13 mouse cellular contexts compared by ENCODE assay signal in the genomic region with DNA sequence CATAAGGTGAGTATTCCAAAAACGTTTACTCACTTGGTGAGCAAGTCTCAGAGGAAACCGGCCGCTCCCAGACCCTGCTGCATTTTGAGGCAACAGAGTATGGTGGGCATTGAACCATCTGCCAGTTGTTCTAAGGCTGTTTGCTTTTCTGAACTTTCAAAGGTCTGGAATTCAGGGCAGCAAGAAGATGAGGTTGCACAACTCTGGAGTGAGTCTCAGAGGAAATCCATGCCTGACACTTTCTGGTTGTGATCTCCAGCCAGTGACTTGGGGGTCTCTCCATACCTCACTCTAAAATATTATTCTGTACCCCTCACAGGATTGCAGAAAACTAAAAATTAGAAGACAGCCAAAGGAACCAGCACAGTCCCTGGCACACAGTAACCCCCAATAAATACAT. TPM values are rescaled to one million over a fixed set of nuclear protein-coding genes. Genes with fewer than 3 reads are reported as not detected.
DNase-seq lines count a peak whose midpoint lies in the region; ATAC-seq and TF ChIP-seq lines count a peak whose summit lies in the region.
"Had no signal": no experiment of that assay in that cellular context is flagged by ENCODE, and none has a peak within 500 bp of the region (broad histone marks: within the 10 kb centered on the region; RNA-seq: fewer than 3 reads in every experiment).

No protein-coding gene starts in this region.

- intact Hi-C loops in heart, postnatal 14 days (cut with DNase I): no loop called here

- no peak for TF ChIP-seq EP300 in liver, embryonic 14.5 days (IDR thresholded peaks at IDR 0.05; ENCODE audit: low read depth)

- 52% methylated on average over 3 of the region's 3 CpGs for WGBS in heart, embryonic 12.5 days
- WGBS in liver, embryonic 14.5 days (ENCODE audit: insufficient replicate concordance): 54% methylated on average over 3 of the region's 3 CpGs
- 56% methylated on average over 3 of the region's 3 CpGs for whole genome bisulfite sequencing in stomach, embryonic 15.5 days
- 56% methylated on average over 3 of the region's 3 CpGs for WGBS in cerebellum, adult 2 months

- no peak for DNase-seq in heart, postnatal 14 days
- no peak for DNase-seq in liver, embryonic 14.5 days (ENCODE audit: low read depth in 3 of 3, low spot score in 3 of 3)
- no peak for DNase-seq in cerebellum, adult 2 months
- no peak for DNase-seq in frontal cortex, postnatal 36 days (ENCODE audit: low spot score in 2 of 2)
- DNase-seq: gastrocnemius, postnatal 25 days; kidney, postnatal 14 days; right cerebral cortex, postnatal 14 days; thymus, adult 18-20 months had no signal

- ATAC-seq in heart, embryonic 12.5 days (ENCODE audit: insufficient number of reproducible peaks, low FRiP score): no peak
- no peak for ATAC-seq in megakaryocyte, adult 5-6 weeks (ENCODE audit: poor library complexity, severe bottlenecking)
- no peak for ATAC-seq in liver, embryonic 14.5 days (ENCODE audit: insufficient read depth)
- no peak for ATAC-seq in stomach, embryonic 15.5 days (ENCODE audit: insufficient read depth, low FRiP score, low read depth)

- TF ChIP-seq POLR2A in cerebellum, adult 2 months (IDR thresholded peaks at IDR 0.05; ENCODE audit: borderline replicate concordance, insufficient read depth, low read length): no peak

- TF ChIP-seq CTCF in liver, embryonic 14.5 days (IDR thresholded peaks at IDR 0.05; ENCODE audit: low read depth): no peak
- no peak for TF ChIP-seq CTCF in cerebellum, adult 2 months (IDR thresholded peaks at IDR 0.05; ENCODE audit: borderline replicate concordance, insufficient read depth, low read depth, low read length)

- peaks cover 21% of the 10 kb centered on the region for H3K4me1 ChIP-seq in heart, embryonic 12.5 days (replicated peaks)
- peaks cover 42% of the 10 kb centered on the region for H3K4me1 ChIP-seq in megakaryocyte, embryonic 14.5 days
- H3K4me1 ChIP-seq in liver, embryonic 14.5 days (replicated peaks; ENCODE audit: control insufficient read depth in 2 of 2, insufficient read depth in 2 of 2, low read length in 1 of 2): peaks cover 6 to 7% of the 10 kb centered on the region in 2 experiments; a peak in 3 of 4 replicates
- peaks cover 4% of the 10 kb centered on the region; the same call in 1 of the 2 replicates for H3K4me1 ChIP-seq in stomach, embryonic 15.5 days
- H3K4me1 ChIP-seq in cerebellum, adult 2 months (ENCODE audit: control insufficient read depth, insufficient read depth, low read length): no peaks in the 10 kb centered on the region

- peak overlapping the region; percentile 43 for H3K27ac ChIP-seq in heart, embryonic 12.5 days (ENCODE audit: poor library complexity, severe bottlenecking)
- no peak overlapping the region for H3K27ac ChIP-seq in liver, embryonic 14.5 days
- no peak overlapping the region for H3K27ac ChIP-seq in stomach, embryonic 15.5 days
- no peak overlapping the region for H3K27ac ChIP-seq in cerebellum, adult 2 months (ENCODE audit: insufficient read depth, low read length)

- H3K36me3 ChIP-seq in heart, embryonic 12.5 days: no peaks in the 10 kb centered on the region
- H3K36me3 ChIP-seq in megakaryocyte, embryonic 14.5 days (replicated peaks; ENCODE audit: low read length): peaks cover 6% of the 10 kb centered on the region
- H3K36me3 ChIP-seq in liver, embryonic 14.5 days (replicated peaks; ENCODE audit: control insufficient read depth, insufficient read depth, low read depth): no peaks in the 10 kb centered on the region
- H3K36me3 ChIP-seq in stomach, embryonic 15.5 days: no peaks in the 10 kb centered on the region
- H3K36me3 ChIP-seq: embryonic facial prominence, embryonic 13.5 days had no signal

- peak overlapping the region; percentile 59 for H3K4me2 ChIP-seq in heart, embryonic 12.5 days
- peak overlapping the region; percentile 72 for H3K4me2 ChIP-seq in liver, embryonic 14.5 days (ENCODE audit: low read depth)
- peak overlapping the region; percentile 85; the same call in 1 of the 2 replicates for H3K4me2 ChIP-seq in stomach, embryonic 15.5 days

- no peaks in the 10 kb centered on the region for H3K9me3 ChIP-seq in heart, embryonic 12.5 days (replicated peaks)
- no peaks in the 10 kb centered on the region for H3K9me3 ChIP-seq in megakaryocyte, embryonic 14.5 days
- no peaks in the 10 kb centered on the region for H3K9me3 ChIP-seq in liver, embryonic 14.5 days (ENCODE audit: control insufficient read depth, low read length)
- no peaks in the 10 kb centered on the region for H3K9me3 ChIP-seq in stomach, embryonic 15.5 days
- H3K9me3 ChIP-seq: embryonic facial prominence, embryonic 13.5 days had no signal

- H3K4me3 ChIP-seq in heart, embryonic 12.5 days: peak overlapping the region; percentile 24
- H3K4me3 ChIP-seq in megakaryocyte, embryonic 14.5 days (replicated peaks): peak overlapping the region; percentile 98
- no peak overlapping the region; a peak in 1 of 4 replicates for H3K4me3 ChIP-seq in liver, embryonic 14.5 days (ENCODE audit: insufficient read depth in 1 of 2, low read depth in 2 of 2, low read length in 2 of 2)
- no peak overlapping the region for H3K4me3 ChIP-seq in stomach, embryonic 15.5 days (replicated peaks)
- H3K4me3 ChIP-seq in cerebellum, adult 2 months (replicated peaks; ENCODE audit: insufficient read depth, low read depth, low read length): no peak overlapping the region

- no peaks in the 10 kb centered on the region for H3K27me3 ChIP-seq in heart, embryonic 12.5 days (replicated peaks)
- no peaks in the 10 kb centered on the region for H3K27me3 ChIP-seq in megakaryocyte, embryonic 14.5 days (replicated peaks)
- H3K27me3 ChIP-seq in liver, embryonic 14.5 days (ENCODE audit: control insufficient read depth, insufficient read depth, low read length): no peaks in the 10 kb centered on the region
- H3K27me3 ChIP-seq in stomach, embryonic 15.5 days (replicated peaks): no peaks in the 10 kb centered on the region
- no peaks in the 10 kb centered on the region for H3K27me3 ChIP-seq in cerebellum, adult 2 months (ENCODE audit: control insufficient read depth, insufficient read depth, low read length)
- H3K27me3 ChIP-seq: embryonic facial prominence, embryonic 13.5 days had no signal

- no peak overlapping the region for H3K9ac ChIP-seq in heart, embryonic 12.5 days
- H3K9ac ChIP-seq in liver, embryonic 14.5 days (replicated peaks): no peak overlapping the region
- no peak overlapping the region for H3K9ac ChIP-seq in stomach, embryonic 15.5 days

RNA-seq across cellular contexts. Expression of a gene that starts 1.8 kb away (rescaled TPM):
- 236 and 238 TPM in 2 replicates for polyA plus RNA-seq in heart, embryonic 12.5 days (2016; fragmentation: Nextera tagmentation; extraction: Ambion mirVana)
- 100 to 1,000 TPM; 186 to 206 TPM for total RNA-seq in heart, postnatal 14 days (2021)
- polyA plus RNA-seq in megakaryocyte, embryonic 14.5 days (2012; ENCODE audit: insufficient read depth, low replicate concordance): 101 and 115 TPM in 2 replicates
- 16.1 and 19.9 TPM in 2 replicates for total RNA-seq in megakaryocyte, adult 5-6 weeks (2015)
- 24.2 and 32.9 TPM in 2 replicates for total RNA-seq in megakaryocyte, adult 5-6 weeks (2017)
- polyA plus RNA-seq in liver, embryonic 14.5 days (2012; rRNA removed): 20.6 and 30.3 TPM in 2 replicates
- 58.0 and 60.7 TPM in 2 replicates for polyA plus RNA-seq in liver, embryonic 14.5 days (2014; fragmentation: Nextera tagmentation; extraction: Ambion mirVana)
- polyA plus RNA-seq in stomach, embryonic 15.5 days (2015; fragmentation: Nextera tagmentation; extraction: Ambion mirVana): 126 and 129 TPM in 2 replicates
- polyA plus RNA-seq in cerebellum, adult 2 months (2012; rRNA removed): 32.3 and 34.7 TPM in 2 replicates

RNA-seq across cellular contexts. Expression of a gene that starts 19.7 kb away (rescaled TPM):
- polyA plus RNA-seq in heart, embryonic 12.5 days (2016; fragmentation: Nextera tagmentation; extraction: Ambion mirVana): 59.5 and 63.1 TPM in 2 replicates
- total RNA-seq in heart, postnatal 14 days (2021): 10 to 100 TPM; 29.5 to 30.9 TPM
- 9.9 and 12.6 TPM in 2 replicates for polyA plus RNA-seq in megakaryocyte, embryonic 14.5 days (2012; ENCODE audit: insufficient read depth, low replicate concordance)
- total RNA-seq in megakaryocyte, adult 5-6 weeks (2015): 23.8 and 30.0 TPM in 2 replicates
- 20.4 and 26.6 TPM in 2 replicates for total RNA-seq in megakaryocyte, adult 5-6 weeks (2017)
- 8.3 and 10.4 TPM in 2 replicates for polyA plus RNA-seq in liver, embryonic 14.5 days (2012; rRNA removed)
- 24.8 and 25.6 TPM in 2 replicates for polyA plus RNA-seq in liver, embryonic 14.5 days (2014; fragmentation: Nextera tagmentation; extraction: Ambion mirVana)
- 67.1 and 68.7 TPM in 2 replicates for polyA plus RNA-seq in stomach, embryonic 15.5 days (2015; fragmentation: Nextera tagmentation; extraction: Ambion mirVana)
- 59.4 and 64.3 TPM in 2 replicates for polyA plus RNA-seq in cerebellum, adult 2 months (2012; rRNA removed)

Comparison
In these comparisons a context has a peak if more than half of its experiments do, and no peak if none do; other contexts are left out.
1. H3K4me3 ChIP-seq: peak in heart, embryonic 12.5 days (single experiment) and megakaryocyte, embryonic 14.5 days (single experiment); none in liver, embryonic 14.5 days (0 of 2), stomach, embryonic 15.5 days (single experiment) and cerebellum, adult 2 months (single experiment).
2. Peak in every context shown above with its lines, with median percentiles within 50 percentile points of each other: H3K4me2 ChIP-seq.